Mouse (Mus musculus) heart, adult 11 months (tissue): ENCODE measurements around the gene Pdlim3.

Experiments used
- DNase-seq: peaks from one replicate; pipeline ENCODE4 v3.0.0; 2022

The Pdlim3 gene

DNA sequence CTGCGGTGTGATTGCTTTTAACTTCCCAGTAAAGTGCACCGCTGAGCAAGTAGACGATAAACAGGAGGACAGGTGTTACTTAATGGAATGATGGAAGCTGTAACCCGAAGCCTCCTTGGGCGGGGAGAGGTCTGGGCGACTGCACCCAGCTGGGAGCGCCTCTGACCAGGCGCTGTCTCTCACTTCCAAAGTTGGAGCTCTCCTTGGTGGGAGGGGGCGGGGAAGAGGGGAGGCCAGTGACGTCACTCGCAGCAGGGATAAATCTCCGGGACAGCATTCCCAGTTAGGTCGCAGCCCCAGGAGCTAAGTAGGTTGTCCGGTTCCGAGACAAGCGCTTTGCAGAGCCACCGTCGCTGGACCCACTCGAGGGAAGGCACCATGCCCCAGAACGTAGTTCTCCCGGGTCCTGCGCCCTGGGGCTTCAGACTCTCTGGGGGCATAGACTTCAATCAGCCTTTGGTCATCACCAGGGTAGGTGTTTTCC lies at the start of gene Pdlim3:
Gene Pdlim3 (plus strand): TSS at position 260 of the 484 bp plus-strand sequence.
- DNase-seq: peak; percentile 98

DNA sequence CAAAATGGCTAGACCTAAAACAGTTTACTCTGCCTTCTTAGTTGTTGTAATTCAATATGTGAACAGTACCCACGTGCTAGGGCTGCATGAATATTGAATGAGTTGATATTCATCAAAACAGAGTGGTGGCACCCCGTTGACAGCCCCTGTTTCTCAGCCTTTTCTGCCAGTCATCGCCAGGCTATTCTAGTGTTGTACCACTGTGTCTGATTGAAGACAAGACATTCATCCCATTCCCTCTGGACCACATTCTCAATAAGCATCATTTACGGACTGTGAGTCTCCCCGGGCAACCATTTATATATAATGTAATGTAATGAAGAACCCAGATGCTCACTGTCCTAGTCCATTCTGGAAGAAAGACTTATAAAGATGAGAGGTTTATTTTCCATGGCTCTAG lies 42.0 kb upstream of the Pdlim3 start:
- DNase-seq: peak; percentile 65

DNA sequence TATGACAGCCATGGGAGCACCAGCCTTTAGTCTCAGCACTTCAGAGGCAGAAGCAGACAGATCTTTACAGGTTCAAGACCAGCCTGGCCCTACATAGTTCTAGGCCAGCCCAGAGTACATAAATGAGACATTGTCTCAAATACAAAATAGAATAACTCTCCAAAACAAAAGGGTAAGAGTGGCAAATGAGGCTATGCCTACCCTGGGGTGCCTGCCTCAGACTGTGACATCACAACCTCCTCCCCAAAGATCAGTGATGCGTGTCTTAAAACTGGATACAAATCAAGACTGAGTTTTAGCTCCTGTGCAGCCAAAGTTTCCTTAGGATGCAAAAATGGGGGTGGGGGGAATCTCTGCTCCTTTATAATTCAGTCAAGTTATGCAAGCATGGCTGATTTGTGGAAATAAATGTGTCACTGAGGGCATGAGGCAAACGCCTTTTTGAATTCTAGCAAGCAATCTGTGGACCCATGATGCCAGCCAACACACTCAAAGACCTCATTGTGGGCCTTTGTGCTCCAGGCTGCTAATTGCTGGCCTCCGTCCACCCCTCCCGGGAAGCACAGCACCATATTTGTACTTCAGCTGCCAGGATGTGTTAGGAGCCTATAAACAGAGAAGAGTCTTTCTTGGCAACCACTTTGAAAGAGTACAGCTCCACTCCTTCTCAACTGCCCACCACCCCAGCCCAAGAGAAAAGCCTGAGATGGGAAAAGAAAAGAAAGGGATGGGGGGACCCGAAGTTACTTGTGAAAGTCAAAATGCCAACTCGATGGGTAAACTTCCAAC lies 41.0 kb upstream of the Pdlim3 start:
- DNase-seq: peak; percentile 95

- peak; percentile 97 for DNase-seq
Observed at GRCm38 (mm10) chr8:45844911-45845481, 40.3 kb upstream of the Pdlim3 start.

DNA sequence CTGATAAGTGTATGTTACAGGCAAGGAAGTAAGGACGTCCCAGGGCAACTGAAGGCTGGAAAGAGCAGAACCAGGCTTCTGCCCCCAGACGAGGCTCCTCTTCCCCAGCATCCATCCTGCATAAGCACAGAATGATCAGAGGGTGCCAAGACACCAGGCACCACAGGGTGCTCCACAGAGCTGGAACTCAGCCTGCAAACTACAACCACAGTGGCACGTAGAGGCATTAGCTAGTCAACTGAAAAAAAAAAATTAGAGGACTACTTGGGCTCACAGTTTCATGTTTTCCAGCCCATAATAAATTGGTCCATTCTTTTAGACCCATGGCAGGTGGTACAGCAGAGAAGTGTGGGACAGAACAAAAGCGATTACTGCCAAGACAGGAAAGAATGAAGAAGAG lies 39.4 kb upstream of the Pdlim3 start:
- peak; percentile 55 for DNase-seq

DNA sequence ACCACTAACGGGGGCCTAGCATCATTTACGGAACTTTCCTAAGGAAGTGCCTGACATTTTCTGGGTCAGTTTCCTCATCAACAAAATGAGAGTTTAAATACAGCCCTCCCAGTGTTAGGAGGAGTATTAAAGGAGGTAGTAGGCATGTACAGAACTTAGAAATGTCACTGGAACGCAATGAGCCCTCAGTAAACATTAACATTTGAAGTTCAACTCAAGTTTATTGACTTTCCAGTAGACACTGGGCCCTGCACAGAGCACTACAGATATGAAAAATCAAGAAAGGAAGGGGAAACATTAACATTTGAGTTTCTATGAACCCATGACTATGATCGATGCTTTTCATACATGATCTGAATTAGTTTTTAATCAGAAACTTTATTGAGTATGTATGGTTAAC lies 30.1 kb upstream of the Pdlim3 start:
- DNase-seq: no peak

DNA sequence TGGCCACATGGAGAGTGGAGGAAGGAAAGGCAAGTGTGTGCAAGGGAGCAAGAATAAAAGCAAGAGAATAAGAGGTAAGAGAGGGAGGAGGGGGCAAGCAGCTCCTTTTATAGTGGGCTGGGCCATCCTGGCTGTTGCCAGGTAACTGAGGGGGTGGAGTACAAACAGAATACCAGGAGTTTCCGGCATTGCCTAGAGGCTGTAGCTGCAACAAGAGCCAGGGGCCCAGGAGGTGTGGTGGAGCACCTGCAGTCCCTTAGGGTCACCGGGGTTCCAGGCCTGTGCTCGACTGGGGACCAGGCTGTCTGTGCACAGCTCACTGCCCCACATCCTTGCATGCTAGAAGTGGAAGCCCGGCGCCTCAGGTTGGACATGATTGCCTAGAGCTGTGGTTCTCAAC lies 27.5 kb upstream of the Pdlim3 start:
- no peak for DNase-seq

DNA sequence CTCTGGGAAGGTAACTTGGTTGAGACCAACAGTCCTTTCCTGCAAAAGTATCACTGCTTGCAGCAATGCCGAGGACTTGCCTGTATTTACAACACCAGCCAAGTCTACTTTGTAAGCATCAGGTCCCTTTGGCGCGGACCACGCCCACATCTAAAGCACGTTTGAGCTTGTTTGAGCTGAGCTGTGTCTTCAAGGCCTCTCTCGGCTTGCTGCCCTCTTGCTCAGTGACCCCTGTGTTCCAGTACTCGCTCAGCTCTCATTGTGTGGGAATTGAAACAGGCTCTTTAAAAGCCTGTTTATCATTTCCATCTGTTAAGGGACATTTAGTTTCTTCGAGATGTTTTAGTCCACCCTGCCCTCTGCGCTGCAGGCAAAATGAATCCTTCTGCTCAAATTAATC lies 26.9 kb upstream of the Pdlim3 start:
- peak; percentile 76 for DNase-seq

GRCm38 (mm10) chr8:45871587-45871986 lies 13.7 kb upstream of the Pdlim3 start:
- peak; percentile 97 for DNase-seq

- peak; percentile 98 for DNase-seq
Observed at GRCm38 (mm10) chr8:45872077-45872476, 13.2 kb upstream of the Pdlim3 start.

GRCm38 (mm10) chr8:45874945-45875626 lies 10.2 kb upstream of the Pdlim3 start:
- DNase-seq: peak; percentile 100

- DNase-seq: no peak
Observed at GRCm38 (mm10) chr8:45876397-45876796, 8.9 kb upstream of the Pdlim3 start.

GRCm38 (mm10) chr8:45877680-45878079 lies 7.6 kb upstream of the Pdlim3 start:
- DNase-seq: no peak

DNA sequence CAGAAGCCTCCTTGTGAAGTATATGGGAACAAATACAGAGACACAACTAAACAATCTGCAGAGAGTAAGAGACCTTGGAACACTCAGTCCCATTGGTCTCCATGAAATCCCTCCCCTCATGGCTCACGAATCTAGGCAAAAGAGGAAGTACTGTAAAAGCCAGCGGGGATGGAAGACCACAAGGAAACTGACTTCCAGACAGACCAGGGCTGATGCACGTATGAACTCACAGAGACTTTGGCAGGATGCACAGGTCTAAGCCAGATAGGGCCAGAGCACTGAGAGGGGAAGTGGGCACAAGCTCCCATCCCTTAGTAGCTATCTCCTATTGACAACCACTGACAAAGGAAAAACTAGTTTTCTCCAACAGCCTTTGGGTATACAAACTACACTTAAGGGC lies 4.8 kb upstream of the Pdlim3 start:
- DNase-seq: peak; percentile 86

DNA sequence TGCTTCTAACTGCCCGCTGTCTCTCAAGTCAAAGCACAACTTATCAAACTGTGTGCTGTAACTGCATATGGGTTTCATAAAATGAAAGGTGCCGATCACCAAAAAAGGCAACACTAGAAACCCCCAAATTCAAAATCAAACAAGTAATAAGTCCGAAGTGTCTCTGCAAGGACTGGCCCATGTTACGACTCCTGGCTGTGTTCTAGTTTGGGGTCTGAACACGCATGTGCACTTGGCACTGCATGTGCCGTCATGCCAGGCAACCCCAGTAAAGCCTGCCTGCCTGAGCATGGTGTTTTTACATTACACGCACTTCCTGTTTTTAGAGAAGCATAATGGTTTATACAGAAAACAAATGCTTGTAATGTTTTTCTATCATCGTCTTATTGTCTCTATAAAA lies 3.5 kb upstream of the Pdlim3 start:
- peak; percentile 53 for DNase-seq

GRCm38 (mm10) chr8:45883793-45884192 lies 1.5 kb upstream of the Pdlim3 start:
- peak; percentile 90 for DNase-seq

- peak; percentile 91 for DNase-seq
Observed at GRCm38 (mm10) chr8:45884552-45884951, 709 bp upstream of the Pdlim3 start.

DNA sequence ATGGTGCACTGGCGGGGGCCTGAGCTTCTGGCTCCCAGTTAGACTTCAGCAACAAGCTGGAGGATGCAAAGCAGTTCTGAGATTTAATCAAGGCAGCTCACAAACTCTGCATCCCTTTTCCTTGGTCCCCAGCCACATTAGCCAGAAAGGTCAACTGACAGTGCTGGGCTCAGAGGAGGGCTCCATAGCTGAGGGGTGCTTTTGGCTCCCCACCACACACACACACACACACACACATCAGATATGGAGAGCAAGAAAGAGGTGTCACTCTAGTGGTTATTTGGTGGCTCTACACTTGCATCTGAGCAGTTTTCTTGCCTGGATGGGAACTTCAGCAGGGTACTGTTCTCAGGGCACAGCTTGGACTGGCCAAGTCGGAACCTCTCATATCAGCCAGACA lies 514 bp downstream of the Pdlim3 start:
- no peak for DNase-seq

DNA sequence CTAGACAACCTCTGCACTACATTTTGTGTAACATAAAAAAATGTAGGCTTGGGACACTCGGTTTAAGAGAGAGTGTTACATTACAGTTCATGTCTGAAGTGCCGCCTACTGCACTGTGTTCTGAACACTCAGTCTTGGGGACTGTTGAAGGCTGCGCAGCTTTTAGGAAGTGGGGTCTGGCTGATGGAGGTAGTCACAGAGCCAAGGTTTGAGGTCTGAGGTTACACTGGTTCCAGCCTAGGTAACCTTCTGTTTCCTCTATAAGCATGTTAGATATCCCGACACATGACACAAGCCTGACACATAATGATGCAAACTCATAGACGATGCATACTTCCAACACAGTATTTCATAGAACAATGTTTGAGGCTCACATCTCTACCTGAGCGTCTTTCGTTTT lies 4.5 kb downstream of the Pdlim3 start:
- no peak for DNase-seq

DNA sequence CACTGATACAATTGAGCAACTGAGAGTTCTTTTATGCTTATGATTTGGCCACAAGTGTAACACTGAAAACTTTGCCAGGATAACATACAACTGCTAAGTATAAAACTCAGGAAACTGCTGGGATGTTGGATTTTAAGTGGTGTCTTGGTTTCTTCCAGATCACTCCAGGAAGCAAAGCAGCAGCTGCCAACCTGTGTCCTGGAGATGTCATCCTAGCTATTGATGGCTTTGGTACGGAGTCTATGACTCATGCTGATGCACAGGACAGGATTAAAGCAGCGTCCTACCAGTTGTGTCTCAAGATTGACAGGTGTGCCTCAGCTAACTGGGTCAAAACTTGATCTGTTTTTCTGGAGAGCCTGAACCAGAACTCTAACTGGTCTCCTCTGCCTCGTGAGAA lies 11.3 kb downstream of the Pdlim3 start:
- DNase-seq: peak; percentile 68

DNA sequence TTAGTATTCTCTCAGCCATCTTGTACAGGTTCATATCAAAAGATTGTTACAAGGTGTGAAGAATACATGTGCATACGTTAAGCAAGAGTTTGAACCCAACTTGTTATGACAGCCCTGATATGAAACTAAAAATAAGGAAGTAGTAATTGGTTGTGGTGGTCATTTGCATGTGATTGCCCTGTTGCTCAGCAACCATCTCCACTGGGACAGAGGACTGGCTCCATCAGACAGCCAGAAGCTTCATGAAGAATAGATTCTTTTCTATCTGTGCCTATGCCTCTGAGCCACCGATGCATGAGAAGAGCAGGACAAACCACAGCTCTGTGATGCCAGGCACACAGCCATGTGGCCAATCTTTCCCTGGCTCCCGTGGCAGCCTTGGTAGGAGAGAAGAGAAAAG lies 14.5 kb downstream of the Pdlim3 start:
- peak; percentile 89 for DNase-seq

- peak; percentile 81 for DNase-seq
Observed at GRCm38 (mm10) chr8:45901626-45902025, 16.4 kb downstream of the Pdlim3 start.

DNA sequence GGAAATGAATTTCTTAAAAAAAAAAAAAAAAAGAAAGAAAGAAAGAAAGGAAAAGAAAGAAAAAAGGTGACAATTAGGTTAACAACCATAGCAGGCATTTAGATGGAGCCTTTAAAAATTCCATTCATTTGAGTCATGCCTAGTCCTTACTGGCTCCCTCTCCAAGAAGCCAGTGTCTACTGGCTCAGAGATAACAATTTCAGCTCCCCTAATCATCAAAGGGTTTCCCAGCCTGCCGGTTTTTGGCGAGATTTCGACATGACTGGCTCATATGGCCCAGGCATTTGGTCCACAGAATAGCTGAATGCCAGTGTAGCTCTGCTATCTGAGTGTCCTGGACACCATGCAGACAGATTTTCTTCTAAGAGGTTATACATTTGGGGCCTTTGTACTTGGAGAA lies 18.4 kb downstream of the Pdlim3 start:
- peak; percentile 92 for DNase-seq
